Mouse (Mus musculus) limb, embryonic 13.5 days (tissue): ENCODE measurements at regions not wholly inside any gene's neighbourhood (a gene's known extent, or its start where the extent isn't known, plus 50 kb on each side); places are given as distances from the start of the nearest gene placed in this dataset.

Experiments
- ATAC-seq: fragments of 200-750 bp; cut with Nextera tagmentation; 2 replicates; pipeline ENCODE4 v1.8.0; 2017; ENCODE audit warnings: low read depth, moderate number of reproducible peaks, moderate TSS enrichment; ENCODE audit not compliant: low FRiP score
- H3K27ac ChIP-seq: fragments of 300-500 bp; sonication (generic); 2 replicates; pipeline ENCODE4 v1.5.1; 2015; ENCODE audit warnings: inconsistent platforms, mild to moderate bottlenecking, moderate library complexity
- H3K27me3 ChIP-seq: fragments of 300-500 bp; sonication (generic); 2 replicates; pipeline ENCODE4 v1.6.1; 2015; ENCODE audit warnings: mild to moderate bottlenecking, inconsistent platforms
- H3K36me3 ChIP-seq: fragments of 300-500 bp; sonication (generic); 2 replicates; pipeline ENCODE4 v1.6.1; 2015; ENCODE audit warnings: inconsistent platforms, mild to moderate bottlenecking, moderate library complexity
- H3K4me1 ChIP-seq: fragments of 300-500 bp; sonication (generic); 2 replicates; pipeline ENCODE4 v1.6.1; 2015; ENCODE audit warnings: inconsistent platforms
- H3K4me2 ChIP-seq: fragments of 300-500 bp; sonication (generic); replicated peaks from 2 replicates; pipeline ENCODE4 v1.6.1; 2015; ENCODE audit warnings: inconsistent platforms, mild to moderate bottlenecking, moderate library complexity
- H3K4me3 ChIP-seq: fragments of 300-500 bp; sonication (generic); 2 replicates; pipeline ENCODE4 v1.5.1; 2015; ENCODE audit warnings: moderate library complexity, mild to moderate bottlenecking, inconsistent platforms
- H3K9ac ChIP-seq: fragments of 300-500 bp; sonication (generic); 2 replicates; pipeline ENCODE4 v1.6.1; 2015; ENCODE audit warnings: mild to moderate bottlenecking, inconsistent platforms
- H3K9me3 ChIP-seq: fragments of 300-500 bp; sonication (generic); 2 replicates; pipeline ENCODE4 v1.6.1; 2016; ENCODE audit warnings: inconsistent platforms
- WGBS: fragments of 180-500 bp; shearing (Covaris S2); methylation state at CpG from one replicate; pipeline ENCODE4 v1.1.7; 2015; 5-methylcytosine and 5-hydroxymethylcytosine counted together

DNA sequence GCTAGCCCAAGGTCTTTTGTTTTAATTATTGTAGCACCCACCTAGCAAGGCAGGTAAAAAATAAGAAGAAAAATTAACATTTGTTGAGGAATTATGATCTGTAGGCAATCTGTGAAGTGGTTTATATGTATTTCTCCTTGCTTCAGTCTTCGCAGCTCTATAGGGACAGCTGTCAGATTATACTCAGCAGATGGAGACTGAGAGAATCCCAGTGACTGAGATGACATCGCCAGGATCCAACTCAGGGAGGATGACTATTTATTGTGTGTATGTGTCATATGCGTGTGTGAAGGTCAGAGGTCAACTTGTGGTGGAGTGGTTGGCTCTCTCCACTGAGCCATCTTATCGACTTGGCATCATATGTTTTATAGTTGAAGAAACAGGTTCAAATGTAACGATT is 362.0 kb upstream of the Chd6 start:
- Histone ChIP-seq H3K9me3 (no peaks in the 10 kb centered on the region), H3K4me3 (no peak overlapping the region), H3K27ac (no peak overlapping the region), H3K4me1 (peaks cover 3% of the 10 kb centered on the region; the same call in 1 of the 2 replicates), H3K27me3 (0 out of 2 replicates have a peak, but pooled peaks cover 10% of the 10 kb centered on the region), H3K9ac (no peak overlapping the region), H3K4me2 (no peak overlapping the region), H3K36me3 (no peaks in the 10 kb centered on the region)
- WGBS, result 83% methylated on average over 5 of the region's 5 CpGs
- ATAC-seq, result no peak

DNA sequence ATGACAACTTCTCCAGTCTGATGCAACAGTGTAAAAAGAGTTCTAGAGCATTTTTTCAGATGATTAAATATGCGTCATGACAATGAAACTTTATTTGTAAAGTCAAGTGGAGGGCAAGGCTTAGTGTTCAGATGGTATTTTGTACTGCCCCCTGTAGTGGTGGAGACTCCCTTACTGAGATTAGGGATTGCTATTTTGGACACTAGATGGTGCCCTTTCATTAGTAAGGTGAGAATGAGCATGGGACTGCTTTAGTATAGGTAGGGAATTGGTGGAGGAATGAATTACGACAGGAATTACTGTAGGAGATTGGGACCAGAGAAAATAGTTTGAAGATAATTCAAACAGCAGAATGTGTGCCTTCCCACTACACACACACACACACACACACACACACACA is 361.1 kb upstream of the Chd6 start:
- no peak overlapping the region for H3K27ac ChIP-seq
- 0 out of 2 replicates have a peak, but pooled peaks cover 10% of the 10 kb centered on the region for H3K27me3 ChIP-seq
- no peak overlapping the region for H3K9ac ChIP-seq
- no peaks in the 10 kb centered on the region for H3K36me3 ChIP-seq
- 26% methylated on average over 2 of the region's 2 CpGs for WGBS
- ATAC-seq, result no peak
- H3K4me2 ChIP-seq, result no peak overlapping the region
- H3K9me3 ChIP-seq, result no peaks in the 10 kb centered on the region
- peaks cover 3% of the 10 kb centered on the region; the same call in 1 of the 2 replicates for H3K4me1 ChIP-seq
- no peak overlapping the region for H3K4me3 ChIP-seq

DNA sequence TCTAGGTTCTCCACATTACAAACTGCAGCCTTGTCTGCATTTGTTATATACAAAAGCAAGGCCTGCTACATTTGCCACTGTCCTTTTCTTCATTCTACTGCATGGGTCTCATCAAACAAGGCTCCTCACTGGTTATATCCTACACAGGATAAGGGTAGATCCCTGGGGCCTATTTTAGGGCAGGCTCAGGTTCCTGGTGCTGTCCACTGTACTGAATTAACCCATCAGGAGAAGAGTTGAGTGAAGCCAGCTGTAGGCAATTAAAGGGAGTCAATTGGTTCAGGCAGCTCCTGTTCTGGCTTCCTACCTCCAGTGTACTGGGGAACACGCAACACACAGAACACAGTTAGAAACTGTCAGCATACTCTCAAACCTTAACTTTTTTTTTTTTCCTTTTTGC is 358.2 kb upstream of the Chd6 start:
- Histone ChIP-seq H3K4me1 (peaks cover 3% of the 10 kb centered on the region; the same call in 1 of the 2 replicates), H3K27me3 (0 out of 2 replicates have a peak, but pooled peaks cover 10% of the 10 kb centered on the region), H3K4me3 (no peak overlapping the region), H3K27ac (no peak overlapping the region), H3K4me2 (no peak overlapping the region), H3K9ac (no peak overlapping the region), H3K9me3 (no peaks in the 10 kb centered on the region), H3K36me3 (no peaks in the 10 kb centered on the region)
- ATAC-seq, result no peak; the same call in 1 of the 2 replicates
- 3% methylated on average over 1 of the region's 1 CpGs for WGBS

DNA sequence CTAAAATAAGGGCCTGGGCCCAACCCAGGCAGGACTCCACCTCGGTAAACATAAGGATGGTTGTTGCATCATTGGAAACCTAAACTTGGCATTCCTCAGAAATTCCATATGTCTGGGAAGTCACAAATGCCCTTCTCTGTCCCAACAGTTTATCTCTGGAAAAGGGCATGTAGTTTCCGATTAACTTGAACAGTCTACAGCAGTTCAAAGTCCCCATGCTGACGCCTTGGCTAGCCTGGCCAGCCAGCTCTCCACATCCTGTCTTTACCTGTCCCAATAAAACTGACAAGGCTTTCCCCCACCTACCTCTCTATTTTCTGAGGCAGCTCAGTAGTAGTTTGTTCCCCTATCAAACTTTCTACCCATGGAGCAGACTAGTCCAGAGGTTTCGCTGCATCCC is 351.7 kb upstream of the Chd6 start:
- no peak for ATAC-seq
- H3K36me3 ChIP-seq, result no peaks in the 10 kb centered on the region
- no peak overlapping the region for H3K4me3 ChIP-seq
- no peaks in the 10 kb centered on the region for H3K27me3 ChIP-seq
- no peaks in the 10 kb centered on the region for H3K9me3 ChIP-seq
- no peaks in the 10 kb centered on the region for H3K4me1 ChIP-seq
- 90% methylated on average over 4 of the region's 4 CpGs for WGBS
- no peak overlapping the region for H3K9ac ChIP-seq
- H3K27ac ChIP-seq, result no peak overlapping the region
- no peak overlapping the region for H3K4me2 ChIP-seq

DNA sequence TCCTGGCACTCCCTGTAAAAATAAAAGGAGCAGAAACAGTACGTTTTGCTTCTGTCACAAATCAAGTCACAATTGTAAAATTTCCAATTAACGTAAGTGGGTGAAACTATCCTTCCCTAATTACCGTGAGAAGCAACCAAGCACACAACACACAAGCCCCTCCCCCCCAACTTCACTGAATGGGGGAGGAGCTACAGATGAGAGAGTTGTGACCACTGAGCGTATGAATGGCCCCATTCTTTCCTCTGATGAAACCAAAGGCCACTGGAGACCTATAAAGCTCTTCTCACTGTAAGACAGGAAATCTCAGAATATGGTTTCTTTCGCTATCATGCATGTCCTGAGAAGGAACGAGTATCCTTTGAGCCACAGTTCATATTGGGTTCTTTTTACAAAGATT is 345.6 kb upstream of the Chd6 start:
- no peak overlapping the region for H3K27ac ChIP-seq
- no peaks in the 10 kb centered on the region for H3K36me3 ChIP-seq
- H3K27me3 ChIP-seq, result no peaks in the 10 kb centered on the region
- no peak overlapping the region for H3K4me2 ChIP-seq
- H3K4me1 ChIP-seq, result 0 out of 2 replicates have a peak, but pooled peaks cover 3% of the 10 kb centered on the region
- 61% methylated on average over 6 of the region's 6 CpGs for WGBS
- no peak overlapping the region for H3K9ac ChIP-seq
- H3K9me3 ChIP-seq, result no peaks in the 10 kb centered on the region
- no peak for ATAC-seq
- H3K4me3 ChIP-seq, result no peak overlapping the region

DNA sequence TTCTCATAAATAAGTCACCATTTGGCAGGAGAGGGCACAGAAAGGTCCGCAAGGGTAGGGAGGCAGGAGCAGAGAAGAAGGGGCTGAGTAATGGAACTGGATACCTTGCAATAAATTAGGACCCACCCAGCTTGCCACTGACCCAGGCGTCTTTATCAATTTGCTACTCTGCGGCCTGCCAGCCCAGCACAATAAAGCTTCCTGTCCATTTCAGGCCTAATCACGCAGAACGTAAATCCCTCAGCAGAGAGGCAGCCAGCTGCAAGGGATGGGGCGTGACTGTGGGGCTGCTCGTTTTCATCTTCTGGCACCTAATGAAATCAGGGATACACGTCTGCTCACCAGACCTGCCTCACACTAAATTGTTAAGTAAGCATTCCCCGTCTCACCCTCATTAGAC is 324.9 kb upstream of the Chd6 start:
- H3K36me3 ChIP-seq, result no peaks in the 10 kb centered on the region
- H3K9ac ChIP-seq, result no peak overlapping the region
- WGBS, result 8% methylated on average over 9 of the region's 9 CpGs
- H3K27ac ChIP-seq, result no peak overlapping the region
- H3K4me1 ChIP-seq, result 0 out of 2 replicates have a peak, but pooled peaks cover 4% of the 10 kb centered on the region
- no peak overlapping the region for H3K4me3 ChIP-seq
- H3K4me2 ChIP-seq, result no peak overlapping the region
- H3K27me3 ChIP-seq, result no peaks in the 10 kb centered on the region
- no peak for ATAC-seq
- no peaks in the 10 kb centered on the region for H3K9me3 ChIP-seq

DNA sequence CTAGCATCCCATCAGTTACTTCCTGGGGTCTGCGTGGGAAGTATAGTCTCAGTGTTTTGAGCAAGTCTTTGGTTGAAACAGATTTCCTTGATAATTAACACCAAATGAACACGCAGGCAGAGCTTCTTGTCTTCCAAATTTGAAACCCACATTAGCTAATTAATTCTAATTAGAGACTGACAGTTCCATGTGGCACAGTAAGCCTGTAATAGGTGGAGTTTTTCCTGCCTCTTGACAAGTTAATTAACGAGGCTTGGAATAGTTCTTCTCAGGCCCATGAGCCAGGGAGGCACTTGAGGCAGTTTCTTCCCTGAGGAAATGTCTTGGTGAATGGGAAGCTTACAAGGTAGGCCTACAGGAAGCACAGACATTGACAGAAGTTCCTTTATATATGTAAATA is 320.4 kb upstream of the Chd6 start:
- H3K4me1 ChIP-seq, result 0 out of 2 replicates have a peak, but pooled peaks cover 4% of the 10 kb centered on the region
- H3K4me2 ChIP-seq, result no peak overlapping the region
- H3K9ac ChIP-seq, result no peak overlapping the region
- no peak overlapping the region for H3K4me3 ChIP-seq
- ATAC-seq, result no peak
- no peaks in the 10 kb centered on the region for H3K36me3 ChIP-seq
- WGBS, result 55% methylated on average over 3 of the region's 3 CpGs
- no peaks in the 10 kb centered on the region for H3K27me3 ChIP-seq
- no peaks in the 10 kb centered on the region for H3K9me3 ChIP-seq
- no peak overlapping the region for H3K27ac ChIP-seq

DNA sequence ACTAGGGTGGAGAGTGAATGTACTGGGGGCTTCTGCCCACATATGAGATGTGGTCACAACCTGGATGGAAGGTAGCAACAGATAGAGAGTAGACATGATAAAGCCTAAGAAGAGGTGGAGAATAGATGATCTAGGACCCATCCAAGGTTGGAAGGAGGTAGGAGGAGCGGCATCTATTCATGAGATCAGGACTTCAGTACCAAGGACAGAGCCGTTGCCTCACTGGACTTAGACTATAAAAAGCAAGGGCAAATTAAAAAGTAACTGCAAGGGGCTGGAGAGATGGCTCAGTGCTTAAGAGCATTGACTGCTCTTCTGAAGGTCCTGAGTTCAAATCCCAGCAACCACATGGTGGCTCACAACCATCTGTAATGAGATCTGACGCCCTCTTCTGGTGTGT is 316.7 kb upstream of the Chd6 start:
- H3K27me3 ChIP-seq, result no peaks in the 10 kb centered on the region
- H3K9me3 ChIP-seq, result no peaks in the 10 kb centered on the region
- H3K27ac ChIP-seq, result no peak overlapping the region
- H3K4me3 ChIP-seq, result no peak overlapping the region
- H3K36me3 ChIP-seq, result no peaks in the 10 kb centered on the region
- no peaks in the 10 kb centered on the region for H3K4me1 ChIP-seq
- H3K4me2 ChIP-seq, result no peak overlapping the region
- WGBS, result 36% methylated on average over 3 of the region's 3 CpGs
- no peak overlapping the region for H3K9ac ChIP-seq
- ATAC-seq, result no peak

DNA sequence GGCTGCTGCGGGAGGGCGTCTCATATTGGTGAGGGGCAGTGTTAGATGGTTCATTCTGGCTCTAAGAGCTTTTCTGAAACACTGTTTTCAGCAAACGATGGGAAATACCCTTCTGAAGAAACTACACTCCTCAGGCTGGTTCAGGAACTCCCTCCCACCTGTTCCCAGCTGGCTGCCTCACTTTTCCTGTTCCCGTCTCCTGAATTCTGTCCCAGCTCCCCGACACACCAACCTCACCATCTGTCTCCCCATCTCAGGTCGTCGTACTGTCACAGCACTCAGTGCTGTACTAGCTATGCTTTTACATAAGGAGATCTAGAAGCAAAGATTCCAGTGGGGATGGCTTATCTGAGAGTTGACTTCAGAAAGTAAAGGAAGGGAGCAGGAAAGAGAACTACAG is 309.2 kb upstream of the Chd6 start:
- Histone ChIP-seq H3K9ac (no peak overlapping the region), H3K27me3 (no peaks in the 10 kb centered on the region), H3K27ac (no peak overlapping the region), H3K4me2 (no peak overlapping the region), H3K4me1 (no peaks in the 10 kb centered on the region), H3K36me3 (no peaks in the 10 kb centered on the region), H3K4me3 (no peak overlapping the region), H3K9me3 (no peaks in the 10 kb centered on the region)
- 77% methylated on average over 7 of the region's 7 CpGs for WGBS
- ATAC-seq, result no peak

DNA sequence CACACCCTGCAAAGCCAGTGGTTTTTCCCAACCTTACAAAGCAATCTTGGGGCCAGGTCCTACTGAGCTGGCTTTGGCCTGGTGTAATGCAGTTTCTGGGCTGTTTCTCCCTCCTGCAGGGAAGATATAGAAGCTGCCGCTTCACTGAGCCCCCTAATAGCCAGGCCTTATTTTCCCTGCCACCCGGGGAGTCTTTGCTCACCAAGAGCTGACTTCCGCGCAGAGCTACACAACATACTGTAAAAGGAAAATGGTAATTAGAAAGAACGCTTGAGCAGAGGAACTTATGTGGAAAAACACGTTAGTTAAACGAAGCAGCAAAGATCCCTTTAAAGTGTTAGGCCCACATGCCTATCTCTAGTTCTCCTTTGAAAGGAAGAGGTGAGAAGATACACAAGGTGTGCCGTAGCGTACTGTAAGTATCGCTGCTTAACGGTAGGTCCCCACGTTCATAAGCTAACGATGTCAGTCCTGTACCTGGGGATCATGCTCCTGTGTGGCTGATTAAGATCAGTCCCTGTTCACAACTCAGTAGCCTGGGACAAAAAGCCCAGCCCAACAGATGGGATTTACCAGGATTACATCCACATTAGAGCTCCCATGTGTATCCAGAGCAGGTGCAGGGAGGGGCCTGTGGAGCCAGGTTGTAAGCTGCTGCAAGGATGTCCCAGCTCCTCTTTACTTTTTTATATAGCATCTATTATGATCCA is 307.5 kb upstream of the Chd6 start:
- H3K36me3 ChIP-seq, result no peaks in the 10 kb centered on the region
- no peak overlapping the region for H3K9ac ChIP-seq
- no peaks in the 10 kb centered on the region for H3K4me1 ChIP-seq
- 66% methylated on average over 13 of the region's 13 CpGs for WGBS
- H3K9me3 ChIP-seq, result no peaks in the 10 kb centered on the region
- ATAC-seq, result no peak
- no peaks in the 10 kb centered on the region for H3K27me3 ChIP-seq
- H3K4me2 ChIP-seq, result no peak overlapping the region
- H3K4me3 ChIP-seq, result no peak overlapping the region
- H3K27ac ChIP-seq, result no peak overlapping the region

DNA sequence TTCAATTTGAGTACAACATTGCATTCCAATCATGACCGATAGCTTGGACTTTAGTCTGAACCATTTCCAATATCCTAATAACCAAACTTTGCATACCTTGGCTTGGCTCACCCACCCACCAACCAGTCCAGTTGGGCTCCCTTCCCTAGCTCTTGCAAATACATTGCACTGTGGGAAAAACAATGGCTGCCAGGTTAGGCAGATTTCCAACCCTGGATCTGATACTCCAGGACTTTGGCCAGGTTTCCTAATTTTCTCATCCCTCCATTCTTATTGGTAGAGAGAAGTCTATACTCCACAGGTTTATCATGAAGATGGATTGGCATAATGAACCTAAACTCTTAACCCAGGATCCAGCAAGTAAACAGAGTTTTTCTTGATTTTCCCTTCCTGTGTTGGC is 299.4 kb upstream of the Chd6 start:
- Histone ChIP-seq H3K27me3 (no peaks in the 10 kb centered on the region), H3K9me3 (no peaks in the 10 kb centered on the region), H3K4me3 (no peak overlapping the region), H3K4me1 (no peaks in the 10 kb centered on the region), H3K4me2 (no peak overlapping the region), H3K9ac (no peak overlapping the region), H3K36me3 (no peaks in the 10 kb centered on the region), H3K27ac (no peak overlapping the region)
- 82% methylated on average over 1 of the region's 1 CpGs for WGBS
- ATAC-seq, result no peak

DNA sequence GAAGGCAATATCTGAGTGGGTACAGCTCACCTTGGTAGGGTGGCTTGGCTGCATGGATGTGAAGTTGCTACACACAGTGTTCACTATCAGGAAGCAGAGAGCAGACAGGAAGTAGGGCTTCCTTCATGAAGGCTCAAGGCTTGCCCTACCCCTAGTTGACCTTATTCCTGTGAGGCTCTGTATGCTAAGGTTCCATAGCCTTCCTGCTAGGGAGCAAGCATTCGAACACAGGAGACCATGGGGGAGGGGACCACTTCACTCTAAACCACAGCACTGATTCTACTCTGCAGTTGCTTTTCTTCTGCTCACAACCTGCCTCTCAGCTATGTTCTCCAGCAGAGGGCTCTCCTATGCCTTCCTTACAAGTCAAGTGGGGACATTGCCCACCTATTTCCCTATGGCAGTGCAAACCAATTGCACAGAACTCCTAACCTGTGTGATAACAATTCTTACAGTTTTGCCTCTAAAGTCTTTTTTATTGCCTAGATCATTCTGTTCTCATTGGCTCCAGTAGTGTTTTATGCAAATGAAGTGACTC is 297.0 kb upstream of the Chd6 start:
- ATAC-seq, result no peak
- Histone ChIP-seq H3K4me3 (no peak overlapping the region), H3K9me3 (no peaks in the 10 kb centered on the region), H3K27ac (no peak overlapping the region), H3K9ac (no peak overlapping the region), H3K36me3 (no peaks in the 10 kb centered on the region), H3K27me3 (no peaks in the 10 kb centered on the region), H3K4me1 (no peaks in the 10 kb centered on the region), H3K4me2 (no peak overlapping the region)
- 56% methylated on average over 1 of the region's 1 CpGs for WGBS

DNA sequence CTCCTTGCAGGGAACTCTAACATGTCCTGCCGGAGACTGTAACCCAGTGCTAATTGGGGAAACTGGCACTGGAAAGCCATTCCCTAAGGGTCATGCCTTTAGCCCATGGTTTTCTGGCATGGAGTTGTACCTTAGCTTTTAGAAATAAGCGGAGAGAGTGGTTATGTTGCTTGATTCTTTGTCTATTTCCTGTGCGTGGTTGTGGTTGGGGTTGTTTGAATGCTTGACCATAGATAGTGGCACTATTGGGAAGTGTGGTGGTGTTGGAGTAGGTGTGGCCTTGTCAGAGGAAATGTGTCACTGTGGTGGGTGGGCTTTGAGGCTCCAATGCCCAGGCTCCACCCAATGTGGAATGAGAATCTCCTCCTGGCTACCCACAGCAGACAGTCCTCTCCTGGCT is 289.2 kb upstream of the Chd6 start:
- no peaks in the 10 kb centered on the region for H3K4me1 ChIP-seq
- no peak overlapping the region for H3K9ac ChIP-seq
- no peak overlapping the region for H3K27ac ChIP-seq
- no peak overlapping the region for H3K4me3 ChIP-seq
- WGBS, result 86% methylated on average over 3 of the region's 3 CpGs
- no peak for ATAC-seq
- no peak overlapping the region for H3K4me2 ChIP-seq
- no peaks in the 10 kb centered on the region for H3K36me3 ChIP-seq
- no peaks in the 10 kb centered on the region for H3K27me3 ChIP-seq
- no peaks in the 10 kb centered on the region for H3K9me3 ChIP-seq
